In genomic region chr1:90242444-90242989, GRCm38 (mm10) we compare ENCODE assay signal across 20 mouse cellular contexts. TPM values are rescaled to one million over a fixed set of nuclear protein-coding genes. Genes with fewer than 3 reads are reported as not detected.
A peak's percentile ranks its signal among the peaks of the same experiment; 100 is the strongest.
DNase-seq lines count a peak whose midpoint lies in the region; ATAC-seq lines count a peak whose summit lies in the region.
"Had no signal": no experiment of that assay in that cellular context is flagged by ENCODE, and none has a peak within 500 bp of the region (broad histone marks: within the 10 kb centered on the region; RNA-seq: fewer than 3 reads in every experiment).

No protein-coding gene starts in this region.

- H3K4me2 ChIP-seq in liver, embryonic 13.5 days: no peak overlapping the region
- no peak overlapping the region for H3K4me2 ChIP-seq in intestine, embryonic 16.5 days (ENCODE audit: low read depth, low read length)
- H3K4me2 ChIP-seq: embryonic facial prominence, embryonic 15.5 days; forebrain, embryonic 15.5 days; hindbrain, embryonic 15.5 days; limb, embryonic 13.5 days; lung, embryonic 14.5 days; stomach, embryonic 15.5 days had no signal

- H3K9me3 ChIP-seq in heart, embryonic 10.5 days: no peaks in the 10 kb centered on the region
- no peaks in the 10 kb centered on the region for H3K9me3 ChIP-seq in liver, embryonic 13.5 days (replicated peaks)
- H3K9me3 ChIP-seq in intestine, embryonic 16.5 days (ENCODE audit: control insufficient read depth, low read length): no peaks in the 10 kb centered on the region
- H3K9me3 ChIP-seq: embryonic facial prominence, embryonic 15.5 days; forebrain, embryonic 15.5 days; hindbrain, embryonic 15.5 days; limb, embryonic 13.5 days; stomach, embryonic 15.5 days had no signal

- H3K27ac ChIP-seq in heart, embryonic 10.5 days: peak overlapping the region; percentile 44
- peak overlapping the region; percentile 60 for H3K27ac ChIP-seq in liver, embryonic 13.5 days
- no peak overlapping the region for H3K27ac ChIP-seq in intestine, embryonic 16.5 days (ENCODE audit: low read length)
- H3K27ac ChIP-seq: embryonic facial prominence, embryonic 15.5 days; forebrain, embryonic 15.5 days; hindbrain, embryonic 15.5 days; limb, embryonic 13.5 days; stomach, embryonic 15.5 days had no signal

- peaks cover 5% of the 10 kb centered on the region; the same call in 1 of the 2 replicates for H3K27me3 ChIP-seq in heart, embryonic 10.5 days (ENCODE audit: insufficient read depth, poor library complexity, severe bottlenecking)
- peaks cover 18% of the 10 kb centered on the region for H3K27me3 ChIP-seq in liver, embryonic 13.5 days
- no peaks in the 10 kb centered on the region for H3K27me3 ChIP-seq in intestine, embryonic 16.5 days (replicated peaks; ENCODE audit: control insufficient read depth, insufficient read depth, low read length)
- H3K27me3 ChIP-seq: embryonic facial prominence, embryonic 15.5 days; forebrain, embryonic 15.5 days; hindbrain, embryonic 15.5 days; limb, embryonic 13.5 days; stomach, embryonic 15.5 days had no signal

- peaks cover 65% of the 10 kb centered on the region for H3K4me1 ChIP-seq in heart, embryonic 10.5 days
- peaks cover 80% of the 10 kb centered on the region for H3K4me1 ChIP-seq in liver, embryonic 13.5 days (replicated peaks)
- no peaks in the 10 kb centered on the region for H3K4me1 ChIP-seq in intestine, embryonic 16.5 days (ENCODE audit: control insufficient read depth, insufficient read depth, low read length)
- H3K4me1 ChIP-seq: embryonic facial prominence, embryonic 15.5 days; forebrain, embryonic 15.5 days; hindbrain, embryonic 15.5 days; stomach, embryonic 15.5 days had no signal

- H3K9ac ChIP-seq in liver, embryonic 13.5 days: 0 out of 2 replicates have a peak overlapping the region, but pooled peaks have one; percentile 19
- H3K9ac ChIP-seq in intestine, embryonic 16.5 days (ENCODE audit: low read depth, low read length): no peak overlapping the region
- H3K9ac ChIP-seq: embryonic facial prominence, embryonic 15.5 days; forebrain, embryonic 15.5 days; hindbrain, embryonic 15.5 days; limb, embryonic 13.5 days; lung, embryonic 14.5 days; stomach, embryonic 15.5 days had no signal

- no peak for DNase-seq in heart, embryonic 10.5 days (ENCODE audit: low spot score)
- DNase-seq in heart, postnatal 10 days: no peak
- peak; percentile 28 for DNase-seq in c-Kit-positive CD71-positive TER-119-negative erythroid progenitor cells, embryonic 14.5 days (ENCODE audit: low read depth)
- no peak for DNase-seq in liver, embryonic 13.5 days
- DNase-seq in cerebellum, adult 9-11 months: no peak
- DNase-seq: adrenal gland, postnatal 10 days; cerebellum, adult 2 months; heart, postnatal 36 days; kidney, adult 9 months; kidney, postnatal 36 days; lung, embryonic 14.5 days; right cerebral cortex, adult 18-20 months; thymus, postnatal 4 days had no signal

- H3K36me3 ChIP-seq in heart, embryonic 10.5 days: no peaks in the 10 kb centered on the region
- no peaks in the 10 kb centered on the region for H3K36me3 ChIP-seq in liver, embryonic 13.5 days
- H3K36me3 ChIP-seq in intestine, embryonic 16.5 days (ENCODE audit: control insufficient read depth, insufficient read depth, low read length): no peaks in the 10 kb centered on the region
- H3K36me3 ChIP-seq: embryonic facial prominence, embryonic 15.5 days; forebrain, embryonic 15.5 days; hindbrain, embryonic 15.5 days; limb, embryonic 13.5 days; stomach, embryonic 15.5 days had no signal

- no peak overlapping the region for H3K4me3 ChIP-seq in heart, embryonic 10.5 days
- no peak overlapping the region for H3K4me3 ChIP-seq in liver, embryonic 13.5 days (replicated peaks)
- H3K4me3 ChIP-seq in intestine, embryonic 16.5 days (ENCODE audit: low read length): no peak overlapping the region
- H3K4me3 ChIP-seq: embryonic facial prominence, embryonic 15.5 days; forebrain, embryonic 15.5 days; hindbrain, embryonic 15.5 days; limb, embryonic 13.5 days; stomach, embryonic 15.5 days had no signal

- WGBS in heart, embryonic 10.5 days: 58% methylated on average over 8 of the region's 8 CpGs
- 48% methylated on average over 8 of the region's 8 CpGs for WGBS in liver, embryonic 13.5 days (ENCODE audit: insufficient replicate concordance)
- whole genome bisulfite sequencing in intestine, embryonic 16.5 days: 74% methylated on average over 8 of the region's 8 CpGs

- intact Hi-C loops in heart, postnatal 10 days (cut with DNase I): no loop called here

- ATAC-seq in liver, embryonic 13.5 days (ENCODE audit: low read depth): peak; percentile 29
- peak; percentile 54 for ATAC-seq in megakaryocyte-erythroid progenitor cell, adult 5-6 weeks (replicated peaks; ENCODE audit: low FRiP score, low TSS enrichment, poor library complexity, severe bottlenecking)
- no peak for ATAC-seq in intestine, embryonic 16.5 days
- ATAC-seq: forebrain, embryonic 15.5 days had no signal

RNA-seq across cellular contexts. Expression of gene Ackr3, which starts 38.7 kb away (rescaled TPM):
- 24.7 and 25.5 TPM in 2 replicates for polyA plus RNA-seq in heart, embryonic 10.5 days (2016; fragmentation: Nextera tagmentation; extraction: Ambion mirVana)
- 10 to 100 TPM; 45.4 to 48.9 TPM for total RNA-seq in heart, postnatal 10 days (2021)
- polyA plus RNA-seq in liver, embryonic 13.5 days (2015; fragmentation: Nextera tagmentation; extraction: Ambion mirVana): 2.8 and 3.5 TPM in 2 replicates
- not detected in 2 replicates for total RNA-seq in megakaryocyte-erythroid progenitor cell, adult 5-6 weeks (2014; fragmentation: Nextera tagmentation)
- total RNA-seq in megakaryocyte-erythroid progenitor cell, adult 5-6 weeks (2017): not detected in 2 replicates
- 11.8 and 12.7 TPM in 2 replicates for polyA plus RNA-seq in intestine, embryonic 16.5 days (2015; fragmentation: Nextera tagmentation; extraction: Ambion mirVana)
